Mouse (Mus musculus) brain, embryonic 14.5 days (tissue): Measurements from ENCODE around the gene Habp4.

Experiments used
- CTCF ChIP-seq: fragments of 200-500 bp; IDR thresholded peaks from 2 replicates; pipeline ENCODE4 v1.5.1; 2012; ENCODE audit warnings: inconsistent platforms, mild to moderate bottlenecking, moderate library complexity, borderline replicate concordance; ENCODE audit not compliant: insufficient read depth, insufficient read length; ENCODE audit errors: extremely low read depth
- POLR2A ChIP-seq: fragments of 200-500 bp; IDR thresholded peaks from 2 replicates; pipeline ENCODE4 v1.6.1; 2012; ENCODE audit warnings: mild to moderate bottlenecking, inconsistent platforms, borderline replicate concordance; ENCODE audit not compliant: poor library complexity, insufficient read depth, insufficient read length, severe bottlenecking; ENCODE audit errors: extremely low read depth

DNA sequence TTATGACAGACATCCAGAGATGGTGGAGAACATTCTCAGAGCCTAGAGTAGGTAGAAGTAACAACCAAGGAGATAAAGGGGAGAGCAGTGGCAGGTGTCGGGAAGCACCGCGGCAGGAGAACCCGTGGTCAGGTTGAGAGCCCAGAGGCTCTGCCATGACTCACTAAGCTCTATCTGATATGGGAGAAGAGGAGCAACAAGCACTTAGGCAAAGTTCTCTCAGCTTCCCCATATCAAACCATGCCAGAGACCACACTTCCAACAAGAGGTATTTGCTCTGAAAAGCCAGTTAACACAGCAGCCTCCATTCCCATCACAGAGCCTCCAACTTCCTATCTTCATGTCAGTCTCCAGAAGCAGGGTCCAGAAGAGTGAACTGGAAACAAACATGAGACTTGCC, 39.3 kb downstream of the Habp4 start:
- TF ChIP-seq POLR2A (no peak), CTCF (no peak)
